ENCODE assay signal across 21 mouse cellular contexts in genomic region chr11:86811326-86811630, GRCm38 (mm10). TPM values are rescaled to one million over a fixed set of nuclear protein-coding genes. Genes with fewer than 3 reads are reported as not detected.
DNase-seq lines count a peak whose midpoint lies in the region; ATAC-seq and TF ChIP-seq lines count a peak whose summit lies in the region.
"Had no signal": no experiment of that assay in that cellular context is flagged by ENCODE, and none has a peak within 500 bp of the region (broad histone marks: within the 10 kb centered on the region; RNA-seq: fewer than 3 reads in every experiment).

No protein-coding gene starts in this region.

- no peak for TF ChIP-seq EP300 in lung, postnatal 0 days (IDR thresholded peaks at IDR 0.05)

- no peaks in the 10 kb centered on the region for H3K9me3 ChIP-seq in lung, postnatal 0 days (ENCODE audit: low read length)
- H3K9me3 ChIP-seq: embryonic facial prominence, embryonic 13.5 days; heart, embryonic 15.5 days; hindbrain, embryonic 10.5 days had no signal

- no peaks in the 10 kb centered on the region for H3K27me3 ChIP-seq in lung, postnatal 0 days (replicated peaks; ENCODE audit: insufficient read depth, low read length)
- H3K27me3 ChIP-seq: embryonic facial prominence, embryonic 13.5 days; heart, embryonic 15.5 days had no signal

- no peak overlapping the region for H3K9ac ChIP-seq in lung, postnatal 0 days (replicated peaks; ENCODE audit: low read depth)
- H3K9ac ChIP-seq: embryonic facial prominence, embryonic 13.5 days; heart, embryonic 15.5 days; hindbrain, embryonic 14.5 days had no signal

- WGBS in lung, postnatal 0 days: 81% methylated on average over 1 of the region's 1 CpGs

- H3K4me1 ChIP-seq in lung, postnatal 0 days (ENCODE audit: insufficient read depth, low read depth, low read length): 0 out of 2 replicates have a peak, but pooled peaks cover 3% of the 10 kb centered on the region
- H3K4me1 ChIP-seq in bone marrow macrophage, adult 2 months (ENCODE audit: control insufficient read depth, insufficient read depth, low read length): peaks cover 3% of the 10 kb centered on the region; the same call in 1 of the 2 replicates

- H3K27ac ChIP-seq in lung, postnatal 0 days (ENCODE audit: low read length): 0 out of 2 replicates have a peak overlapping the region, but pooled peaks have one; percentile 26
- peak overlapping the region; percentile 70 for H3K27ac ChIP-seq in bone marrow macrophage, adult 2 months (ENCODE audit: insufficient read depth, low read depth, low read length)
- H3K27ac ChIP-seq: embryonic facial prominence, embryonic 13.5 days; heart, adult 2 months; heart, embryonic 15.5 days; hindbrain, embryonic 10.5 days; hindbrain, embryonic 14.5 days had no signal

- no peaks in the 10 kb centered on the region for H3K36me3 ChIP-seq in lung, postnatal 0 days (ENCODE audit: insufficient read depth, low read length)
- H3K36me3 ChIP-seq: embryonic facial prominence, embryonic 13.5 days; heart, embryonic 15.5 days had no signal

- no peak for ATAC-seq in CD4-positive, CD25-positive, alpha-beta regulatory T cell, adult 4 months
- ATAC-seq in lung, postnatal 0 days: no peak
- ATAC-seq: forebrain, embryonic 14.5 days; inflammation-experienced regulatory T-cells, adult 6 months had no signal

- H3K4me3 ChIP-seq in lung, postnatal 0 days (ENCODE audit: low read depth, low read length): no peak overlapping the region
- H3K4me3 ChIP-seq in bone marrow macrophage, adult 2 months (ENCODE audit: insufficient read depth, low read length): no peak overlapping the region
- H3K4me3 ChIP-seq: embryonic facial prominence, embryonic 13.5 days; heart, adult 2 months; heart, embryonic 15.5 days; hindbrain, embryonic 10.5 days had no signal

- no peak overlapping the region for H3K4me2 ChIP-seq in lung, postnatal 0 days (replicated peaks; ENCODE audit: low read depth, low read length)
- H3K4me2 ChIP-seq: embryonic facial prominence, embryonic 13.5 days; heart, embryonic 11.5 days; heart, embryonic 15.5 days; hindbrain, embryonic 14.5 days had no signal

- DNase-seq in CD4-positive, CD25-positive, alpha-beta regulatory T cell, adult 2 months (ENCODE audit: low read depth, low spot score): peak; percentile 30
- no peak for DNase-seq in lung, postnatal 0 days (ENCODE audit: low spot score)
- no peak for DNase-seq in lung, adult 18-20 months
- peak; percentile 76 for DNase-seq in naive thymus-derived CD4-positive, alpha-beta T cell, adult 2 months (ENCODE audit: low read depth)
- DNase-seq in retina, postnatal 1 day: no peak
- DNase-seq: adrenal gland, postnatal 10 days; B cell, adult 2 months; cerebellum, adult 18-20 months; cerebellum, adult 9-11 months; cerebellum, postnatal 36 days; gastrocnemius, postnatal 36 days; heart, adult 2 months had no signal

- no peak for TF ChIP-seq CTCF in lung, postnatal 0 days (IDR thresholded peaks at IDR 0.05)
- TF ChIP-seq CTCF in bone marrow macrophage, adult 2 months (IDR thresholded peaks at IDR 0.05; ENCODE audit: low read depth, low read length): no peak

- no peak for TF ChIP-seq POLR2A in bone marrow macrophage, adult 2 months (IDR thresholded peaks at IDR 0.05; ENCODE audit: borderline replicate concordance, low read depth, low read length)

RNA-seq across cellular contexts. Expression of gene Dhx40, which starts 3.7 kb away (rescaled TPM):
- 10 to 100 TPM; 23.6 to 24.4 TPM for polyA plus RNA-seq in CD4-positive, CD25-positive, alpha-beta regulatory T cell, adult 4 months (2017; shearing (Covaris generic))
- polyA plus RNA-seq in lung, postnatal 0 days (2015; fragmentation: Nextera tagmentation; extraction: Ambion mirVana): 18.9 and 20.7 TPM in 2 replicates
- polyA plus RNA-seq in bone marrow macrophage, adult 2 months (2012; ENCODE audit: insufficient read depth, insufficient read length, missing spikeins): 23.5 and 26.5 TPM in 2 replicates

RNA-seq across cellular contexts. Expression of gene Cltc, which starts 53.9 kb away (rescaled TPM):
- 10 to 100 TPM; 80.2 to 87.2 TPM for polyA plus RNA-seq in CD4-positive, CD25-positive, alpha-beta regulatory T cell, adult 4 months (2017; shearing (Covaris generic))
- 63.7 and 67.7 TPM in 2 replicates for polyA plus RNA-seq in lung, postnatal 0 days (2015; fragmentation: Nextera tagmentation; extraction: Ambion mirVana)
- 356 and 389 TPM in 2 replicates for polyA plus RNA-seq in bone marrow macrophage, adult 2 months (2012; ENCODE audit: insufficient read depth, insufficient read length, missing spikeins)

Comparison
In these comparisons a context has a peak if more than half of its experiments do, and no peak if none do; other contexts are left out.
1. DNase-seq: peak in CD4-positive, CD25-positive, alpha-beta regulatory T cell, adult 2 months (single experiment) and naive thymus-derived CD4-positive, alpha-beta T cell, adult 2 months (single experiment); none in lung, postnatal 0 days (single experiment), lung, adult 18-20 months (0 of 2) and retina, postnatal 1 day (single experiment).